Mouse (Mus musculus) G1E (cell line): Measurements from ENCODE around the gene Slc38a7.

Source experiments
- CTCF ChIP-seq: IDR thresholded peaks from 2 replicates; pipeline ENCODE4 v1.5.1; 2012; ENCODE audit warnings: low read depth, low read length, inconsistent platforms, mixed read lengths
- GATA1 ChIP-seq: IDR thresholded peaks from 2 replicates; pipeline ENCODE4 v1.6.1; 2012; ENCODE audit warnings: borderline replicate concordance, low read length, inconsistent platforms, mixed read lengths

GRCm38 (mm10) chr8:95885271-95885841 lies 32.0 kb upstream of the Slc38a7 start:
- no peak for TF ChIP-seq GATA1
- TF ChIP-seq CTCF, result no peak
